Mouse (Mus musculus) frontal cortex, adult 2 months (tissue): Measurements from ENCODE around the gene Hoxa1. TPM values are rescaled to one million over a fixed set of nuclear protein-coding genes. Genes with fewer than 3 reads are reported as not detected.

ENCODE experiments used
- DNase-seq, 2 experiments: peaks; one replicate each; pipeline ENCODE4 v3.0.0; 2022; ENCODE audit warnings: low spot score in 1 of 2; ENCODE audit errors: extremely low spot score in 1 of 2
- polyA plus RNA-seq: library from polyadenylated mRNA; depleted of rRNA; stranded (reverse); fragments of >200 nt; gene quantifications from 2 replicates; pipeline ENCODE4 v1.2.3, GENCODE M21; 2012

Hoxa1 gene
- polyA plus RNA-seq, 1 experiment = 0.04 TPM

GRCm38 (mm10) chr6:52172501-52172900 is 14.4 kb upstream of the Hoxa1 start:
- DNase-seq = no peak

GRCm38 (mm10) chr6:52171938-52172337 is 13.8 kb upstream of the Hoxa1 start:
- DNase-seq = no peak

GRCm38 (mm10) chr6:52171331-52171730 is 13.2 kb upstream of the Hoxa1 start:
- DNase-seq = no peak

- no peak for DNase-seq
Observed at GRCm38 (mm10) chr6:52170898-52171223, 12.7 kb upstream of the Hoxa1 start.

GRCm38 (mm10) chr6:52170166-52170897 is 12.2 kb upstream of the Hoxa1 start:
- no peak for DNase-seq

GRCm38 (mm10) chr6:52169499-52170165 is 11.5 kb upstream of the Hoxa1 start:
- no peak for DNase-seq

GRCm38 (mm10) chr6:52168191-52169055 is 10.3 kb upstream of the Hoxa1 start:
- no peak for DNase-seq

- DNase-seq = no peak
Observed at GRCm38 (mm10) chr6:52167736-52168161, 9.6 kb upstream of the Hoxa1 start.

- no peak for DNase-seq
Observed at GRCm38 (mm10) chr6:52167176-52167575, 9.1 kb upstream of the Hoxa1 start.

GRCm38 (mm10) chr6:52166431-52167077 is 8.4 kb upstream of the Hoxa1 start:
- no peak for DNase-seq

- DNase-seq = no peak
Observed at GRCm38 (mm10) chr6:52165441-52166370, 7.6 kb upstream of the Hoxa1 start.

- DNase-seq = no peak
Observed at GRCm38 (mm10) chr6:52164626-52165440, 6.7 kb upstream of the Hoxa1 start, which contains the start of gene Hoxa2. Gene Hoxa2, minus strand, starts transcription at chr6:52164831.

GRCm38 (mm10) chr6:52164051-52164625 is 6.0 kb upstream of the Hoxa1 start:
- DNase-seq = no peak

- no peak for DNase-seq
Observed at GRCm38 (mm10) chr6:52163366-52164031, 5.4 kb upstream of the Hoxa1 start.

- DNase-seq = no peak
Observed at GRCm38 (mm10) chr6:52162611-52163365, 4.7 kb upstream of the Hoxa1 start.

- DNase-seq = no peak
Observed at GRCm38 (mm10) chr6:52162093-52162380, 3.9 kb upstream of the Hoxa1 start.

- DNase-seq = no peak
Observed at GRCm38 (mm10) chr6:52161336-52162092, 3.4 kb upstream of the Hoxa1 start.
